Mouse (Mus musculus) limb, embryonic 10.5 days (tissue): Measurements from ENCODE around the gene Hvcn1. TPM values are rescaled to one million over a fixed set of nuclear protein-coding genes. Genes with fewer than 3 reads are reported as not detected.

Experiments
- DNase-seq: peaks from one replicate; pipeline ENCODE4 v3.0.0-alpha.2; 2017; ENCODE audit warnings: low spot score
- H3K27ac ChIP-seq: fragments of 300-500 bp; sonication (generic); 2 replicates; pipeline ENCODE4 v1.5.1; 2016; ENCODE audit warnings: mild to moderate bottlenecking
- H3K27me3 ChIP-seq: fragments of 300-500 bp; sonication (generic); 2 replicates; pipeline ENCODE4 v1.6.1; 2016; ENCODE audit warnings: low read depth, mild to moderate bottlenecking; ENCODE audit not compliant: poor library complexity, severe bottlenecking
- H3K36me3 ChIP-seq: fragments of 300-500 bp; sonication (generic); 2 replicates; pipeline ENCODE4 v1.6.1; 2016; ENCODE audit warnings: mild to moderate bottlenecking, moderate library complexity
- H3K4me1 ChIP-seq: fragments of 300-500 bp; sonication (generic); 2 replicates; pipeline ENCODE4 v1.6.1; 2016
- H3K4me3 ChIP-seq: fragments of 300-500 bp; sonication (generic); 2 replicates; pipeline ENCODE4 v1.5.1; 2016; ENCODE audit warnings: mild to moderate bottlenecking, moderate library complexity
- H3K9me3 ChIP-seq: fragments of 300-500 bp; sonication (generic); replicated peaks from 2 replicates; pipeline ENCODE4 v1.6.1; 2016; ENCODE audit warnings: mild to moderate bottlenecking
- WGBS: fragments of 180-500 bp; shearing (Covaris S2); methylation state at CpG from one replicate; pipeline ENCODE4 v1.1.7; 2016; 5-methylcytosine and 5-hydroxymethylcytosine counted together
- polyA plus RNA-seq: library from polyadenylated mRNA; unstranded; fragments of >200 nt; fragmentation: Nextera tagmentation; extraction: Ambion mirVana; gene quantifications from 2 replicates; pipeline ENCODE4 v1.2.1, GENCODE M21; 2016

Hvcn1 gene
- polyA plus RNA-seq, 1 experiment from 2014 or later = 9.6 TPM

DNA sequence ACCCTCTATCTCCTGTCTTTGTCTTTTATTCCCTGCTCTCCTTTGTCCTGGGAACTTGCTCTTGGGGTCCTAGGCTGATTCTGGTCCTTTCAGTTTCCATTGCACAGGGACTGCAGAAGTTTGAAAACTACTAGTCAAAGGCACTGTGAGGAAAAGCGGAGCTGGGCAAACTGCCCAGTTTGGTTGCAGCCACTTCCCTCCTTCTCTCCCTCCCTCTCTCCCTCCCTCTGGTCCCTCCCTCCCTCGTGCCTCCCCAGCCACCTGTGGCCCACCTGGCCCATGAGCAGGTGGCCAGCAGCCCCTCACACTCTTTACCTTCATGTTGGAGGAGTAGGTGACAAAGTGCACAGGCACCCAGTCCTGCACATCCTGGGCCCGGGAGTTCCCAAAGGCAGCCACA, 38.6 kb downstream of the Hvcn1 start:
- peaks cover 67% of the 10 kb centered on the region for H3K36me3 ChIP-seq
- 82% methylated on average over 3 of the region's 3 CpGs for WGBS
- H3K27ac ChIP-seq = no peak overlapping the region
- no peaks in the 10 kb centered on the region for H3K27me3 ChIP-seq
- no peaks in the 10 kb centered on the region for H3K4me1 ChIP-seq
- DNase-seq = no peak
- no peak overlapping the region for H3K4me3 ChIP-seq
- no peaks in the 10 kb centered on the region for H3K9me3 ChIP-seq

DNA sequence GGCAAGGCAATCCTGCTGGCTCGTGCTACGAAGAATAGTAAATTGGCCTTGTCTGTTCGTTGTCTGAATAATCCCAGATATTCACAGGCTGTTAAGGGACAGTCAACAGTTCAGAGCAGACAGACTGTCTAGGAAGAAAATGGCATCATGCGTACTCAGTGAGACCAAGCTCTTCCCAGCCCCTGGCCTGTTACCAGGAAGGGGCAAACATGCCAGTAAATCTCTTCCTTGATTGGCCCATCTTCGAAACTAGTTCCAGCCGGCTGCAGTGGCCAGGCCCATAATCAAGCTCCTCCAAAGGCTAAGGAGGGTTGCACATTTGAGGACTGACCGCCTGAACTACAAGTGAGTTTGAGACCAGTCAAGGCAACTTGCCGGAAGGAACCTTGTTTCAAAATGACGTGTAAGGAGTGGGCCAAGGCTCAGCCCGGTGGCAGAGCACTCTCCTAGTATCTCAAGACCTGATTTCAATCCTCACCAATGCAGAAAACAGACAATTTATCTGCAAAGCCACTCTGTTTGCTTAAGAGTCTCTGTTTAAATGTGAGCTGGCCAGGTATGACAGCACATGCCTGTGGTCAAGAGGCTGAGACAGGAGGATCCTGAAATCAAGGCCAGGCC, 40.1 kb downstream of the Hvcn1 start:
- WGBS = 85% methylated on average over 10 of the region's 10 CpGs
- no peak for DNase-seq
- Histone ChIP-seq H3K9me3 (no peaks in the 10 kb centered on the region), H3K27ac (no peak overlapping the region), H3K27me3 (no peaks in the 10 kb centered on the region), H3K4me1 (no peaks in the 10 kb centered on the region), H3K36me3 (peaks cover 66% of the 10 kb centered on the region), H3K4me3 (no peak overlapping the region)

DNA sequence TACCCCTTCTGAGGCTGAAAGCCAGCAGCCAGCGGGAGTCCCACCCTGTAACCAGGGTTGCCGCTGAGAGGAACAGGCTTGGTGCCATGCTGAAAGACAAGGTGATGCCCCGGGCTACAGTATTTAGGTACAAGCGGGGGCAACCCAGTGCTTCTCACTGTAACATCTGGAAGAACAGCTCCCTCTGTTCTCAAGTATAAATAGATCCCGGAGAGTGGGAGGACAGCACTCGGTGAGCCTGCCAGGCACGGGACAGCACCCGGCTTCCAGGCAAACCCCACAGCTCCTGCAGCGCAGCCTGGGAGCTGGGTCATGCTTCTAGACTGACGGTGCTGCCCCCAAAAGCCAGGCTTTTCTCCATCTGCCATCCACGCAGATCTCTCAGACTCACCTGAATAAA, 40.9 kb downstream of the Hvcn1 start:
- Histone ChIP-seq H3K4me3 (no peak overlapping the region), H3K9me3 (no peaks in the 10 kb centered on the region), H3K27ac (no peak overlapping the region), H3K4me1 (peaks cover 5% of the 10 kb centered on the region), H3K27me3 (no peaks in the 10 kb centered on the region), H3K36me3 (peaks cover 66% of the 10 kb centered on the region)
- 87% methylated on average over 11 of the region's 11 CpGs for whole genome bisulfite sequencing
- DNase-seq = no peak

GRCm38 (mm10) chr5:122247934-122248333, 41.3 kb downstream of the Hvcn1 start:
- Histone ChIP-seq H3K4me3 (no peak overlapping the region), H3K4me1 (peaks cover 6% of the 10 kb centered on the region), H3K27ac (no peak overlapping the region), H3K36me3 (peaks cover 70% of the 10 kb centered on the region), H3K9me3 (no peaks in the 10 kb centered on the region), H3K27me3 (no peaks in the 10 kb centered on the region)
- no peak for DNase-seq
- 94% methylated on average over 7 of the region's 7 CpGs for WGBS

DNA sequence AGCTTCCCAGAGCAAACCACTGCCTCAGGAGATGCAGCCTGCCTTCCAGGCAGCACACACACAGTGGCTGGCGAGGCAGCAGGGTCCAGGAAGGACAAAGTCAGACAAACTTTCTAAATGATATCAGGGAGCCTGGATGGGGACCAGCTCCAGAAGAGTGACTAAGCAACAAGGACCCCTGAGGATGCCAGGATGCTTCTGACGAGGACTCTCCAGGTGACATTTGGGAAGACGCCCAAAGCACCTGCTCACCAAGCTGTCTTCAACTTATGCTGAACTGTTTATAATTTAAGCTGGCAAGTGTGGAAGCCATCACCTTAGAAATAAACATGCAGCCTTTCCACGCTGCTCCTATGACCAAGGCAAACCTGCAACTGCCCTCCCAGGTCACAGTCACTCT, 42.7 kb downstream of the Hvcn1 start:
- Histone ChIP-seq H3K27ac (no peak overlapping the region), H3K36me3 (peaks cover 74% of the 10 kb centered on the region), H3K27me3 (no peaks in the 10 kb centered on the region), H3K4me3 (no peak overlapping the region), H3K9me3 (no peaks in the 10 kb centered on the region), H3K4me1 (peaks cover 6% of the 10 kb centered on the region)
- WGBS = 86% methylated on average over 4 of the region's 4 CpGs
- no peak for DNase-seq

DNA sequence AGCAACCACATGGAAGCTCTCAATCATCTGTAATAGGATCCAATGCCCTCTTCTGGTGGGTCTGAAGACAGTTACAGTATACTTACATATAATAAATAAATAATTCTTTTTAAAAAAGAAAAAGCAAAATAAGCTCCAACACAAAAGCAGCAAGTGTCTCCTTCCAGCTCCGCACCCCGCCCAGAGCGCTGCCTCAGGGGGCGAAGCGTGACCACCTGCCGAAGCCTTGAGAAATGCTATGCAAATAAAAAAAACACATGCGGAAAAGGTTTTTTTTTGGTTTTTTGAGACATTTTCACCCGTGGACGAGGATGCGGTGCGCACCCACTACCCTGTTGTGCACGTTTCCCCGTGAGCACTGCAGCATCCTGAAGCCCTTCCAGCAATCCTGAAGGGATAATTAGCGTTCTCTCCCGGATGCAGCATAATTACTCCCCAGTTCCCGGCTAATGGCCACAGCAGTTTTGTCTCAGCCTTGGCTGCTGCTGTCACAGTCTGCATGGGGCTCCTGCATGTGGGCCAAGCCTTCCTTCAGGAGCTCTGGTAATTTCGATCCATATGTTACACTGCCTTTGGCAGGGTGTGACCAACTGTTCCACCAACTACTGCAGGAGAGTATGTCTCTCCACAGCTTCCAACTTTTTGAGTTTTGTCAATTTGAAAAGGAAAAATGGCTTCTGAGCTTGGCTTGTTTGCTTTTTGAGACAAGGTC, 45.4 kb downstream of the Hvcn1 start:
- WGBS = 87% methylated on average over 17 of the region's 17 CpGs
- no peaks in the 10 kb centered on the region for H3K27me3 ChIP-seq
- H3K4me1 ChIP-seq = peaks cover 6% of the 10 kb centered on the region
- H3K27ac ChIP-seq = no peak overlapping the region; the same call in 1 of the 2 replicates
- H3K36me3 ChIP-seq = peaks cover 83% of the 10 kb centered on the region
- no peak for DNase-seq
- no peak overlapping the region for H3K4me3 ChIP-seq
- H3K9me3 ChIP-seq = no peaks in the 10 kb centered on the region

DNA sequence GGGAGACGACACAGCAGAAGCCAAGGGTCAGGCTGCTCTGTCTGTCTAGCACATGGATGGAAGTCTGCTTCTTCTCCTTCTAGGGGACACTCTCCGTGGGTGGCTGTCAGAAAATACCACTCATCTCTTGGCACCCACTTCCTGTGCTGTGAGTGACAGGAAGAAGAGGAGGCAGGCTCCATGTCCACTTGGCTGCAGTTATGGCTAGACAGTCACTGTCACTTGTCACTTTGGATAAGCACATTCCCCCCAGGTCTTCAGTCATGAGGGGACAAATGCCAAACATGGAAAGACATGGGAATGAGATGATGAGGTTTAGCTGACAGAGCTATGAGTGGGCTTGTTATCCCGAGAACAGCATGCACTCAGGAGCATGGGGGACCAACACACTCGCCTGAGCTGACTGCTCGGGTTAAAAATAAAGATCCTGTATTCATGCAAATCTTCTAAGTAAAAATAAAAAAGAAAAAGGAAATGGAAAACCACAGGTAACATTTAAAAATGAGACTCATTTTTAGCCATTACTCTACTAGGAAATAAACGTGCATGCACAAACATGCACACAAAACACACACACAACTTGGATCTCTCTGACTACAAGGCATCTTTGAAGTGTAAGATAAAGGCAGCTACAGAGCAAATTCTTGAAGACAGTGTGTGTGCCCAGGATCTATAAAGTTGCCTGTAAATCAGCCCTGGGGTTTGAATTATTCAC, 51.6 kb downstream of the Hvcn1 start:
- no peaks in the 10 kb centered on the region for H3K27me3 ChIP-seq
- H3K4me1 ChIP-seq = peaks cover 3% of the 10 kb centered on the region
- H3K27ac ChIP-seq = no peak overlapping the region
- 83% methylated on average over 6 of the region's 6 CpGs for WGBS
- H3K4me3 ChIP-seq = no peak overlapping the region
- H3K9me3 ChIP-seq = no peaks in the 10 kb centered on the region
- DNase-seq = no peak
- peaks cover 75% of the 10 kb centered on the region for H3K36me3 ChIP-seq

DNA sequence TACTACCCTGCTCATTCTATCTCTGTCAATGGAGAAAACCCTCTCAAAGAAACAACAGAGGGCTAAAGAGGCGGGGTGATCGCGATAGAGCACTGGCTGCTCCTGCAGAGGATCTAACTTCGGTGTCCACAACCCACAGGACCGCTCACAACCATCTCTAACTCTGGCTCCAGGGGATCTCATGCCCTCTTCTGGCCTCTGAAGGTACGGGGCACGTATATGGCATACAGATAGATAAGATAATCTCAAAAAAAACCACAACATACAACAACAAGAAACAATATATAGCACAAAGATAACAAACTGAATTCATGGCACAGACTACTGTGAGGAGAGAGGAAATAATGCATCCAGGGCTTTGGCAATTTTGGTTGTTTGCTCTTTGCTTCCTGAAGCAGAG, 55.5 kb downstream of the Hvcn1 start:
- DNase-seq = no peak
- H3K4me1 ChIP-seq = peaks cover 12% of the 10 kb centered on the region
- no peak overlapping the region for H3K4me3 ChIP-seq
- WGBS = 62% methylated on average over 7 of the region's 7 CpGs
- no peak overlapping the region for H3K27ac ChIP-seq
- peaks cover 41% of the 10 kb centered on the region for H3K36me3 ChIP-seq
- no peaks in the 10 kb centered on the region for H3K9me3 ChIP-seq
- no peaks in the 10 kb centered on the region for H3K27me3 ChIP-seq

- peak within 1 kb of the TSS; percentile 74 for H3K4me3 ChIP-seq
- peaks cover 12% of the 10 kb centered on the region for H3K4me1 ChIP-seq
- no peaks in the 10 kb centered on the region for H3K27me3 ChIP-seq
- DNase-seq = peak; percentile 96
- no peaks in the 10 kb centered on the region for H3K9me3 ChIP-seq
- H3K27ac ChIP-seq = peak within 1 kb of the TSS; percentile 88
- WGBS = 2% methylated on average over 49 of the region's 49 CpGs
- H3K36me3 ChIP-seq = peaks cover 21% of the 10 kb centered on the region
These were observed 57.6 kb downstream of the Hvcn1 start, which contains the start of gene Tctn1 for GRCm38 (mm10) chr5:122263933-122264905. Tctn1 (minus strand) TSS chr5:122264460.

DNA sequence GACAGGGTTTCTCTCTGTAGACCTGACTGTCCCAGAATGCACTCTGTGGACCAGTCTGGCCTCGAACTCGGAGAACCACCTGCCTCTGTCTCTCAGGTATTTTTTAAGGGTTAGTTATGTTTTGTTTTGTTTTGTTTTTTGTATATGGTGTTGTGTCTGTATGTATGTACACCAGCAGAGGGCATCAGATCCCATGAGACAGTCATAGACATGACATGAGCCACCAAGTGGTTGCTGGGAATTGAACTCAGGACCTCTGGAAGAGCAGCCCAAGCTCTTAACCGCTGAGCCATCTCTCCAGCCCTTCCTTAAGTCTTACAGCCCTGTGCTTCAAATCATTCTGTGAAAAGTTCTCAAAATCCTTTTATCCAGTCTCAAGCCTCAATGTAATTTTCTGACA, 58.6 kb downstream of the Hvcn1 start:
- H3K27ac ChIP-seq = no peak overlapping the region
- no peak for DNase-seq
- no peaks in the 10 kb centered on the region for H3K27me3 ChIP-seq
- H3K36me3 ChIP-seq = peaks cover 12% of the 10 kb centered on the region
- 82% methylated on average over 3 of the region's 3 CpGs for WGBS
- no peaks in the 10 kb centered on the region for H3K9me3 ChIP-seq
- peaks cover 12% of the 10 kb centered on the region for H3K4me1 ChIP-seq
- H3K4me3 ChIP-seq = no peak overlapping the region

DNA sequence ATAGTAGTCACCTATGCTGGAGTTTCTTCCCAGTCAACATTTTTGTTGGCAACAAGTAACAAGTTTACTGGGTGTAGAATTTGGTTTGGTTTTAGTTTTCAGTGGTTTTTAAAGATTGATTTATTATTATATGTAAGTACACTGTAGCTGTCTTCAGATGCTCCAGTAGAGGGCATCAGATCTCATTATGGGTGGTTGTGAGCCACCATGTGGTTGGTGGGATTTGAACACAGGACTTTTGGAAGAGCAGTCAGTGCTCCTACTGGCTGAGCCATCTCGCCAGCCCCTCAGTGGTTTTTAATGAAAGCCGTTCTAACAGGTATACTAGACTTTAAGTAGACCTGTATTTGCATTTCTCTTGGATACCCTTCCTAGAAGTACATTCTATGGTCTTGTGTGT, 59.3 kb downstream of the Hvcn1 start:
- Histone ChIP-seq H3K36me3 (peaks cover 5% of the 10 kb centered on the region), H3K27ac (no peak overlapping the region), H3K4me3 (no peak overlapping the region), H3K9me3 (no peaks in the 10 kb centered on the region), H3K4me1 (peaks cover 12% of the 10 kb centered on the region), H3K27me3 (no peaks in the 10 kb centered on the region)
- 88% methylated on average over 2 of the region's 2 CpGs for WGBS
- DNase-seq = no peak

DNA sequence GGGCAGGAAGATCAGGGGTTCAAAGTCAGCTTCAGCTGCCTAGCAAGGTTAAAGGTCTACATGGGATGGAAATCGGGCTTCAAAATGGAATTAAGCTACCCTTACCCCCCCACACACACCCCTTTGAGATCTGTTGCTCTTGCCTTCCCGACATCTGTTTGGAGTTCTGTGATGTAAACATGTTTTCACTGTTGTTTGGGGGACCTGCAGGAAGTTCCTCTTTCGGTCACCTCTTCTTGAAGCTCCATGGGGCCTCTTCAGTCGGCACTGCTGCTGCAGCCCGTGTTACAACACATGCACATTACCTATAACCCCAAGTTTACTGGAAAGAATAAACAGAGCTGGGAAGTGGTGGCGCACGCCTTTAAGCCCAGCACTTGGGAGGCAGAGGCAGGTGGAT, 60.5 kb downstream of the Hvcn1 start:
- Histone ChIP-seq H3K27ac (no peak overlapping the region), H3K4me3 (no peak overlapping the region), H3K27me3 (no peaks in the 10 kb centered on the region), H3K9me3 (no peaks in the 10 kb centered on the region), H3K4me1 (peaks cover 12% of the 10 kb centered on the region), H3K36me3 (no peaks in the 10 kb centered on the region)
- 80% methylated on average over 7 of the region's 7 CpGs for WGBS
- DNase-seq = no peak
